Mouse (Mus musculus): ENCODE results near the gene D11Wsu47e. TPM values are rescaled to one million over a fixed set of nuclear protein-coding genes. Genes with fewer than 3 reads are reported as not detected.
A peak's percentile ranks its signal among the peaks of the same experiment; 100 is the strongest.

The D11Wsu47e gene
- polyA plus RNA-seq, 1 experiment = 13.6 TPM

DNA sequence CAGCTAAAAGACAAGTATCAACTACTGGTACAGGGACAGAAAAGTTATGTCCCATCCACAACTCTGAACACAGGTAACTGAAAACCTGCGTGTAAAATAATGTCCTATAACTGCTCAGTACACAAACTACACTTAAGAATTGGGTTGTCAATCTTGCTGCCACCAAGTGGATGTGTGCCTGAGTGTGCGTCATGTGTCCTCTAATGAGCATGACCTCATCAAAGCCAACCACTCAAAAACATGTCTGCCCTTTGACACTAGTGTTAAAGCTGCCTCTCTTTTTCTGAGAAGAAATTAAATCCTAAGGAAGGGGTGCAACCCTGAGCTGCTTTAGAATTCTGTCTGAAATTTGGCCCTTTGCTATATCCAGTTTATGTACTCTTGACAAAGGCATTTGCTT is 19.9 kb upstream of the D11Wsu47e start:
- 94% methylated on average over 2 of the region's 2 CpGs for WGBS
- H3K4me3 ChIP-seq (ENCODE audit: control insufficient read depth, insufficient read depth, low read length) = no peak overlapping the region
- H3K36me3 ChIP-seq (ENCODE audit: control insufficient read depth, insufficient read depth, low read length) = peaks cover 47% of the 10 kb centered on the region
- no peak for DNase-seq
- H3K4me1 ChIP-seq (replicated peaks; ENCODE audit: control insufficient read depth, insufficient read depth, low read length) = peaks cover 4% of the 10 kb centered on the region
- no peak overlapping the region for H3K27ac ChIP-seq (ENCODE audit: control insufficient read depth, insufficient read depth, low read length)
- H3K27me3 ChIP-seq (ENCODE audit: control insufficient read depth, insufficient read depth, low read length) = no peaks in the 10 kb centered on the region
- TF ChIP-seq CTCF (IDR thresholded peaks at IDR 0.05; ENCODE audit: borderline replicate concordance, control insufficient read depth, extremely low read depth, insufficient read depth, low read length, poor library complexity) = no peak
- TF ChIP-seq POLR2A (IDR thresholded peaks at IDR 0.05; ENCODE audit: control insufficient read depth, extremely low read depth, insufficient read depth, low read length, poor library complexity) = no peak

DNA sequence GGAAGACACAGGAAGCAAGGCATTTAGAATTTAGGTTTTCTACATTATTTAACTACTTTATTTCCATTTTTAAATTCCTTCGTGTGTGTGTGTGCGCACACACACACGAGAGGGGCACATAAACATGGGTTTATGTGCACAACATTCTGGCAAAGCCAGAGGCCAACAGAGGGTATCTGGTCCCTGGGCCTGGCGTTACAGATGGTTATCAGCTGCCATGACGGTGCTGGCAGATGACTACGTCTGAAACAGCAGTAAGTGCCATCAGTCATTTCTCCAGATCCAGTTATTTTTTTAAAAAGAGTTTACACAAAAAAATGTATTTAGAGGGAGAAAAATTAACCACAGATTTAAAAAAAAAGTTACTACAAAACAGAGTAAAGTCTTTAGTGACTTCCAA is 18.0 kb upstream of the D11Wsu47e start:
- H3K27me3 ChIP-seq (ENCODE audit: control insufficient read depth, insufficient read depth, low read length) = no peaks in the 10 kb centered on the region
- H3K4me3 ChIP-seq (ENCODE audit: control insufficient read depth, insufficient read depth, low read length) = no peak overlapping the region
- H3K27ac ChIP-seq (ENCODE audit: control insufficient read depth, insufficient read depth, low read length) = no peak overlapping the region
- no peak for DNase-seq
- H3K36me3 ChIP-seq (ENCODE audit: control insufficient read depth, insufficient read depth, low read length) = peaks cover 37% of the 10 kb centered on the region
- H3K4me1 ChIP-seq (replicated peaks; ENCODE audit: control insufficient read depth, insufficient read depth, low read length) = peaks cover 4% of the 10 kb centered on the region
- 85% methylated on average over 6 of the region's 6 CpGs for WGBS
- TF ChIP-seq CTCF (IDR thresholded peaks at IDR 0.05; ENCODE audit: borderline replicate concordance, control insufficient read depth, extremely low read depth, insufficient read depth, low read length, poor library complexity) = no peak
- no peak for TF ChIP-seq POLR2A (IDR thresholded peaks at IDR 0.05; ENCODE audit: control insufficient read depth, extremely low read depth, insufficient read depth, low read length, poor library complexity)

DNA sequence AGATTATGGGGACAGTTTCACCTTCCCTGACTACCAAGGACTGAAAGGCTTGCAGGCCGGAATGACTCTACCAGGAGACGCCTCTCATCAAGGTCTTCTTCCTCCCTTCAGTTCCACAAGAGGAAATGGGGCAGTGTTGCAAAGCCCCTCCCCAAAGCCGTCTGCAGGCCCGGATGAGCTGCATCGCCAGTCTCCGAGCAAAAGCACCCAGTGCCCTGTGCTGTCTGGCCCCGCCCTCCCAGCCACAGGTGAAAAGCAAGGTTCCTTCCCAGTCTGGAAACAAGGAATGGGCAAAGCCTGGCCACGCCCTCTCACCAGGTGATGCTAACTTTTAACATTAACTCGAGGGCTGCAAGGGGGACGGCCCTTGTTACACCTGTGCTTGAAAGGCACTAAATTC is 17.6 kb upstream of the D11Wsu47e start:
- peak; percentile 46 for DNase-seq
- no peak overlapping the region for H3K27ac ChIP-seq (ENCODE audit: control insufficient read depth, insufficient read depth, low read length)
- WGBS = 40% methylated on average over 10 of the region's 10 CpGs
- no peak for TF ChIP-seq POLR2A (IDR thresholded peaks at IDR 0.05; ENCODE audit: control insufficient read depth, extremely low read depth, insufficient read depth, low read length, poor library complexity)
- TF ChIP-seq CTCF (IDR thresholded peaks at IDR 0.05; ENCODE audit: borderline replicate concordance, control insufficient read depth, extremely low read depth, insufficient read depth, low read length, poor library complexity) = no peak
- H3K27me3 ChIP-seq (ENCODE audit: control insufficient read depth, insufficient read depth, low read length) = no peaks in the 10 kb centered on the region
- H3K4me3 ChIP-seq (ENCODE audit: control insufficient read depth, insufficient read depth, low read length) = no peak overlapping the region
- peaks cover 4% of the 10 kb centered on the region for H3K4me1 ChIP-seq (replicated peaks; ENCODE audit: control insufficient read depth, insufficient read depth, low read length)
- H3K36me3 ChIP-seq (ENCODE audit: control insufficient read depth, insufficient read depth, low read length) = peaks cover 36% of the 10 kb centered on the region

- TF ChIP-seq CTCF (IDR thresholded peaks at IDR 0.05; ENCODE audit: borderline replicate concordance, control insufficient read depth, extremely low read depth, insufficient read depth, low read length, poor library complexity) (no peak), POLR2A (IDR thresholded peaks at IDR 0.05; ENCODE audit: control insufficient read depth, extremely low read depth, insufficient read depth, low read length, poor library complexity) (no peak)
- Histone ChIP-seq H3K4me1 (replicated peaks; ENCODE audit: control insufficient read depth, insufficient read depth, low read length) (peaks cover 4% of the 10 kb centered on the region), H3K27ac (ENCODE audit: control insufficient read depth, insufficient read depth, low read length) (no peak overlapping the region), H3K4me3 (ENCODE audit: control insufficient read depth, insufficient read depth, low read length) (no peak overlapping the region), H3K27me3 (ENCODE audit: control insufficient read depth, insufficient read depth, low read length) (no peaks in the 10 kb centered on the region), H3K36me3 (ENCODE audit: control insufficient read depth, insufficient read depth, low read length) (peaks cover 32% of the 10 kb centered on the region)
- WGBS = 98% methylated on average over 2 of the region's 2 CpGs
- no peak for DNase-seq
Observed at GRCm38 (mm10) chr11:113667122-113667521, 17.1 kb upstream of the D11Wsu47e start.

- no peak overlapping the region for H3K27ac ChIP-seq (ENCODE audit: control insufficient read depth, insufficient read depth, low read length)
Observed at GRCm38 (mm10) chr11:113667704-113668103, 16.5 kb upstream of the D11Wsu47e start.

GRCm38 (mm10) chr11:113668857-113669256 is 15.4 kb upstream of the D11Wsu47e start:
- 91% methylated on average over 5 of the region's 5 CpGs for WGBS
- no peaks in the 10 kb centered on the region for H3K27me3 ChIP-seq (ENCODE audit: control insufficient read depth, insufficient read depth, low read length)
- peaks cover 33% of the 10 kb centered on the region for H3K36me3 ChIP-seq (ENCODE audit: control insufficient read depth, insufficient read depth, low read length)
- H3K4me1 ChIP-seq (replicated peaks; ENCODE audit: control insufficient read depth, insufficient read depth, low read length) = peaks cover 4% of the 10 kb centered on the region
- no peak for DNase-seq
- H3K27ac ChIP-seq (ENCODE audit: control insufficient read depth, insufficient read depth, low read length) = no peak overlapping the region
- H3K4me3 ChIP-seq (ENCODE audit: control insufficient read depth, insufficient read depth, low read length) = no peak overlapping the region
- TF ChIP-seq POLR2A (IDR thresholded peaks at IDR 0.05; ENCODE audit: control insufficient read depth, extremely low read depth, insufficient read depth, low read length, poor library complexity) (no peak), CTCF (IDR thresholded peaks at IDR 0.05; ENCODE audit: borderline replicate concordance, control insufficient read depth, extremely low read depth, insufficient read depth, low read length, poor library complexity) (no peak)

More at GRCm38 (mm10) chr11:113667704-113668103, 16.5 kb upstream of the D11Wsu47e start:
- peaks cover 32% of the 10 kb centered on the region for H3K36me3 ChIP-seq (ENCODE audit: control insufficient read depth, insufficient read depth, low read length)
- TF ChIP-seq POLR2A (IDR thresholded peaks at IDR 0.05; ENCODE audit: control insufficient read depth, extremely low read depth, insufficient read depth, low read length, poor library complexity) = no peak
- TF ChIP-seq CTCF (IDR thresholded peaks at IDR 0.05; ENCODE audit: borderline replicate concordance, control insufficient read depth, extremely low read depth, insufficient read depth, low read length, poor library complexity) = no peak
- no peak for DNase-seq
- WGBS = 87% methylated on average over 4 of the region's 4 CpGs
- H3K4me1 ChIP-seq (replicated peaks; ENCODE audit: control insufficient read depth, insufficient read depth, low read length) = peaks cover 4% of the 10 kb centered on the region
- H3K27me3 ChIP-seq (ENCODE audit: control insufficient read depth, insufficient read depth, low read length) = no peaks in the 10 kb centered on the region
- no peak overlapping the region for H3K4me3 ChIP-seq (ENCODE audit: control insufficient read depth, insufficient read depth, low read length)

- Histone ChIP-seq H3K27me3 (ENCODE audit: control insufficient read depth, insufficient read depth, low read length) (no peaks in the 10 kb centered on the region), H3K4me3 (ENCODE audit: control insufficient read depth, insufficient read depth, low read length) (no peak overlapping the region), H3K27ac (ENCODE audit: control insufficient read depth, insufficient read depth, low read length) (no peak overlapping the region), H3K4me1 (replicated peaks; ENCODE audit: control insufficient read depth, insufficient read depth, low read length) (peaks cover 4% of the 10 kb centered on the region), H3K36me3 (ENCODE audit: control insufficient read depth, insufficient read depth, low read length) (peaks cover 36% of the 10 kb centered on the region)
- no peak for DNase-seq
- no peak for TF ChIP-seq CTCF (IDR thresholded peaks at IDR 0.05; ENCODE audit: borderline replicate concordance, control insufficient read depth, extremely low read depth, insufficient read depth, low read length, poor library complexity)
- no peak for TF ChIP-seq POLR2A (IDR thresholded peaks at IDR 0.05; ENCODE audit: control insufficient read depth, extremely low read depth, insufficient read depth, low read length, poor library complexity)
- 90% methylated on average over 4 of the region's 4 CpGs for WGBS
Observed at GRCm38 (mm10) chr11:113669711-113670110, 14.5 kb upstream of the D11Wsu47e start.

All from thymus, adult 2 months (tissue).